Mouse (Mus musculus) layer of hippocampus, postnatal 36 days (tissue): Measurements from ENCODE around the gene Pi4ka. TPM values are rescaled to one million over a fixed set of nuclear protein-coding genes. Genes with fewer than 3 reads are reported as not detected.

Source experiments
- DNase-seq, 2 experiments: peaks; one replicate each; pipeline ENCODE4 v3.0.0; 2022
- total RNA-seq, 2 experiments: library from RNA; stranded (reverse); gene quantifications; 2 replicates each; pipeline ENCODE4 v1.2.3; 2021

Pi4ka gene
- 100 to 1,000 TPM; 270 to 271 TPM for total RNA-seq

DNA sequence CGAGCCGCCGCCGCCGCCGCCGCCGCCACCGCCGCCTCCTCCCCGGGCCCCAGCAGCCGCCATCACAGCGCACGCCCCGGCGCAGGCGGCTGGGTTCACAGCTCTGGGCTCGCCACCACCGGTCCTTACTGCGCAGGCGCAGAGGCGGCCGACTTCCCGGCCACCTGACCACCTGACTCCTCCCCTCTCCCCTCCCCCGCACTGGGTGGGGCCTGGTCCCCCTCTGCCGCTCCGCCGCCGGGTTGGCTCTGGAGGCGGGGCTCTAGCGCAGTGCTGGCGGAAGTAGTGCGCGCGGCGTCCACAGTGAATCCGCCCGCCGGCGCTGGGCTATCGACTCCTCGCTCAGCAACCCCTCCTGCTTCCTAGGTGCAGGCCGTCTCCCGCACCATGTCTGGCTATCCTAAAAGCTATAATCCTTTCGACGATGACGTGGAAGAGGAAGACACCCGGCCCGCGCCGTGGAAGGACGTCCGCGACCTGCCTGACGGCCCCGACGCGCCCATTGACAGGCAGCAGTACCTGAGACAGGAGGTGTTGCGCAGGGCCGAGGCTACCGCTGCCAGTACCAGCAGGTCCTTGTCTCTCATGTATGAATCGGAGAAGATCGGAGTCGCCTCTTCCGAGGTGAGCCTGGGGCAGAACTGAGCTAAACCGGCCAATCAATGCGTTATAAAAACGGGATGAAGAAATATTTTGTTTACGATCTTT, at the start of gene Pi4ka, which contains the start of gene Snap29:
Gene Pi4ka (minus strand): TSS at position 579 of the 708 bp plus-strand sequence.
Gene Snap29 (plus strand): TSS at position 251 of the 708 bp plus-strand sequence.
- DNase-seq, result peak; percentile 100

DNA sequence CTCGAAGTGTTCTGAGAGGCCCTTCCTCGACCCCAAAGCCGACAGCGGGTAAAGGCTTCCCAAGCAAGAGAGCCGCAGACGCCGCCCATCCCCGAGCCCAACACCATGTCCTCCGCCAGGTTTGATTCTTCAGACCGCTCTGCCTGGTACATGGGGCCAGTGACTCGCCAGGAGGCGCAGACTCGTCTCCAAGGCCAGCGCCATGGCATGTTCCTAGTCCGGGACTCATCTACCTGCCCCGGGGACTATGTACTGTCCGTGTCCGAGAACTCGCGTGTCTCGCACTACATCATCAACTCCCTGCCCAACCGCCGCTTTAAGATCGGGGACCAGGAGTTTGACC, 46.2 kb upstream of the Pi4ka start:
- peak in 1 of 2 experiments; percentile 46 for DNase-seq

DNA sequence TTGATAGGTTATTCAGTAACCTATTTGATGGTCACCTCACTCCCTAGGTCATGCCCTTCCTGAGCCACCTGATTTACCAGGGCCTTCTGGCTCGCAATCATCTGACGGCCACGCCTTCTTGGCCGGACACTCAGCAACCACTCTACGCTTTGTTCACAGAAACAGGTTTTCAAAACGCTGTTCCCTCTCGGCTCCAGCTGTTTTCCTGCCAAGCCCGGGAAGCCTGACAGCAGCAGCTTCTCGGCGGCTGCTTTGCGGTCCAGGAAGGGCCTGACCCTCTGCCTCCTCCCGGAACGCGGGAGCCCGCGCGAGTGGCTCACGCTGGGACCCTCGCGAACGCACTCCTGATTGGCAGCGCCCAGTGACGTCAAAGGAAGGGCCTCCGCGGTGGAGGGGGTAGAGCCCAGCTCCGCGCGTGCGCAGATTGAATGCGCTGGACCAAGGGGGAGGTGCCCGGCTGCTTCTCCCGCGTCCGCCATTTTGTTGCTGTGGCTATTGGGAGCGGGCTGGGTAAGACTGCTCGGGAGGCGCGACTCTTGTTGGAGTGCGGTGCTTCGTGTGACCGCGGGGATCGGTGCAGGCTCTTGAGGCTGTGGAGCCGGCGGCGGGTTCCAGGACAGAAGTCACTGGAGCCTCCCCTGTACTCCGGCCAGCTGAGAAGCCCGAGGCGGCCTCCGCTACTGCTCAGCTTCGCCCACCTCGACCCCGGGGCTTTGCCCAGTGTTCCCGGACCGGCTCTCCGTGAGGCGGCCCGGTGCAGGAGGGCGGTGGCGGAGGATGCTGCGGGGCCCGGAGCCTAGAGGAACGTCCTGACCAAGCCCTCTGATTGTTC, 45.6 kb upstream of the Pi4ka start, which contains the start of gene Crkl:
Gene Crkl (plus strand): TSS at position 447 of the 832 bp plus-strand sequence.
- DNase-seq, result peak; percentile 98 to 99

DNA sequence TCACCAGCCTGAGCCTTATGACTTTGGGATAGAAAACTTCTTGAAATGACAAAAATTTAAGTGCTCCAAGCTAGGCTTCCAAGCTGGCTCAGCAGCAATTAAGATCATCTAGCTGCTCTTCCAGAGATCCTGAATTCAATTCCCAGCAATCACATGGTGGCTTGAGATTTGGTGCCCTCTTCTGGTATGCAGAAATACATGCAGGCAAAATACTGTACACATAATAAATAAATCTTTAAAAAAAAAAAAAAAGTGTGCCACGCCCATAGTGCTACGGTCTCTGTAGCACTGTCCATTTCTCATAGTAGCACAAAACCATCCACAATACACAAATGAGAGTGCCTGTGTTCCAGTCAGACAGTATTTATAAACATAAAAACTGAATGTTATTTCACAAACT, 26.5 kb upstream of the Pi4ka start:
- no peak for DNase-seq

DNA sequence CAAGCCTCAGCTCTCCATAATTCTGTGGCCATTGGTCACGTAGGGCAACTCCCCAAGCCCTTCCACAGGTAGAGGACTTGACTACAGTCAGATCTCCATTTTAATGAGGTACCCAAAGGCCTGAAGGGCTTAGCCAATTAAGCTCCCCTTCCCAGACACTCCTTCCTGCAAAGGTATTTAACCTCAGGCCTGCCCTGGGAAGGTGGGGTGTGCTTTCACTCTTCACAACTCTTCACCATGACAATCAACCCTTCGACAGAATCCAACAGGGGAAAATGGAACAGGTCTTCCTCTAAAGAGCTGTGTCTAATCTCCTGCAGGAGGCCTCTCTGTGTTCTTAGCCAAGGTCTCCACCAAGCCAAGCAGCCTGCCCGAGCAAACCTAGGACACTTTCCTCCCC, 16.9 kb upstream of the Pi4ka start:
- no peak for DNase-seq

DNA sequence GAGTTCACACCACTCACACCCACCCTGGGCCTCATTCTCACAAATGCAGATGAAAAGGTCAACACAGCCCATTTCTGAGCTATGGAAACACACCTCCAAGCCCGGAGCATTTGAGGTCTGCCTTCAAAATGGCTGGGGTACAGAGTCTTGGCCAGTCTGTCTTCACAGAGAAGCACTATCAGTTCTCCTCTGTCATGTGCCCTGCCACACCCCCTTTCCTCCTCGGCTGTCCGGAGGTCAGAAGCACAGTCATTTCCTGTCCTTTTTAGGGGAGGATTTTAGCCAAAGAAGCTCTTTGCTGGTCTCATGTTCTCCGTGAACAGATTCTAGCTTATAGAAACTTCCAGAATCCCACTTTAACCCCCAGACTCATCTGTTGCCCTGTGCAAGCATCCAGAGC, 4.1 kb upstream of the Pi4ka start:
- DNase-seq, result no peak

DNA sequence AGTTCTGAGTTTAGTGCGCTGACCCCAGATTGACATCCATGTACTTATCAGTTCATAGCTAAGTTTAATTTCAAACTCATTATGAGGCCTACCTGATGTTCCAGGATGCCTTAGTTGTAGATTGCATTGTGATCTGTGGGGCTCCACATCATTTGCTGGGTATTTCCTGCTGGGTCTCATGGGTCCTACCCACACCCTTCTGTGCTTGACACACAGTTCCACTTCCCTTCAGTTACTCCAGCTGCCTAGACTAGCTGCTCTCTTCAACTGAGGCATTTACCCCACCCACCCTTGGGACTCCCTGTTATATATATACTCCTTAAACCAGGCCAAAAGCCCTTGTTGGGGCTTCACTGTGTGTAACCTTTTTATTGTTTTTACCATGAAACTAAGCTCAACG, 2.9 kb upstream of the Pi4ka start:
- no peak for DNase-seq

DNA sequence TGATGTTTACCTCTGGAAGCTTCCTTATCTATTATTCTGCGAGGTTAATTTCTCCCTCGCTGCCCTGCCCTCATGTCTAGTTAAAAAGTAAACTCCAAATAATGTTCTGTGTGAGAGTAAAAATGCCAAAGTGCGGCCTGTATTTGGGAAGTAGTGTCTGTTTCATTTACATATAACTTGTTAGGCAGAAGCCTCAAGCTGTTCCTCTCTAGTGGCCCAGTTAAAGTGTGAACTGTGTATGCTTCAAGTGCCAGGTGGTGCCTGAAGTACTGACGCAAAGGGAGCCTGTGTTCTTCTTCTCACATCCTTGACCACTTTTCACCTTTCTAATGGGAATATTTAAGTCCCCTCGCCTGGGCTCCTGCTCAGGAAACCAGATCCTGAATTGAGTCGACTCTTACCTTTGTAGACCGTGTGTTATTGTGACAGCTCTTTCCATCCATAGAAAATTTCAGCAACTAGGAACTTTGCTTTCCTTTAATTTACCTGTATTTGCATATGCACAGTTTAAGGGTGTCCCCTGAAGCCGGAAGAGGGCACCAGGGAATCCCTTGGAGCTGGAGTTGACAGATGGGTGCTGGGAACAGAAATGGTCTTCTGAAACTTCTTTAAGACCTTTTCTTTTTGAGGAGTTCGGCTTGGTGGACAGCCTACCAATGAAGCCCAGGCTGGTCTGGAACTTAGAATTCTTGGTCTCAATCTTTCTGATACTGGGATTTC, 558 bp upstream of the Pi4ka start:
- DNase-seq, result no peak

DNA sequence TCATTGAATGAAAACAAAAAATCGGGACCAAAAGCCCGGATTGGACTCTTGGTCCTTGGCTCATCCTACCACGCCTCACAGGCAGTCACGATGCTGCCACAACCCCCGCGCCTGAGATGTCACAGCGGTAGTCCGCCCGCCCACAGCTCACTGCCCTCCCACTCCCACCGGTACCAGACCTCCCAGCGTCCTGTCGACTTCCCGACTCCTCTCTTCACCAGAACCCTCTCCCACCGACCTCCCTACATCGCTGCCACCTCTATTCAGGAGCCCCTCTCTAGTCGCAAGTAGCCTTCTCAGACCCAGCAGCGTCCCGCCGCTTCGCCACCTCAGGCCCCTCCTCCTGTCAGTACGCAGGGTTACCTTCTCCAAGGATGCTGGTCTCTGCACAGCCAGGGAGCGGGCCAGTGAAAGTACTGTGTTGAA, 830 bp downstream of the Pi4ka start:
- DNase-seq, result peak; percentile 80 to 85

DNA sequence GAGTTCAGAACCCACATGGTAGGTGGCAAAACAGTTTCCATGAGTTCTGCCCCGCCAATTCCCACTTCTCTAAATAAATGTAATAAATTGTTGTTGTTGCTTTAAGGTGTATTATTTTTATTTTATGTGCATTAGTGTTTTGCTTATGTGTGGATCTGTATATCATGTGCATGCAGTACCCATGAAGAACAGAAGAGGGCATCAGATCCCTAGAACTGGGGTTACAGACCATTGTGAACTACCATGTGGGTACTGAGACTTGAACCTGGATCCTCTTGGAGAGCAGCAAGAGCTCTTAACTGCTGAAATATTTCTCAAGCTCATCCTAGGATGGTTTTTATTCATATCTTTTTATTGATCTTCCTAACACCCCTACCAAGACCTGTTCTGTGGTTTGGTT, 3.3 kb downstream of the Pi4ka start:
- DNase-seq, result no peak

DNA sequence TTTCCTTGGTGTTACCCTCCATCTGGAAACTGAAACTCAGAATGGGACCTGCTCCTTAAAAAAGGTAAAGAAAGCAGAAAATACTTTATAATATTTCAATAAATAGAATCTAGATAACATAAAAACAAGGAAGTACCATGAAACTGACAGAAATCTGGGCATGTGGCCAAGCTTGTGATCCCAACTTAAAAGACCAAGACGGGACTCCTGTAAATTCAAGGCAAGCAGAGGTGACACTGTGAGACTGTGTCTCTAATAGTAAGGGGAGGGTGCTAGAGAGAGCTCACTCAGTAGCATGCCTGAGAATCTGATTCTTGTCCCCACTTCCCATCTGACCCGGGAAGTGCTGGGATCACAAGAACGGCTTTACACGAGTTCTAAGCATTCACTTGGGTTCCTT, 13.3 kb downstream of the Pi4ka start:
- DNase-seq, result no peak

DNA sequence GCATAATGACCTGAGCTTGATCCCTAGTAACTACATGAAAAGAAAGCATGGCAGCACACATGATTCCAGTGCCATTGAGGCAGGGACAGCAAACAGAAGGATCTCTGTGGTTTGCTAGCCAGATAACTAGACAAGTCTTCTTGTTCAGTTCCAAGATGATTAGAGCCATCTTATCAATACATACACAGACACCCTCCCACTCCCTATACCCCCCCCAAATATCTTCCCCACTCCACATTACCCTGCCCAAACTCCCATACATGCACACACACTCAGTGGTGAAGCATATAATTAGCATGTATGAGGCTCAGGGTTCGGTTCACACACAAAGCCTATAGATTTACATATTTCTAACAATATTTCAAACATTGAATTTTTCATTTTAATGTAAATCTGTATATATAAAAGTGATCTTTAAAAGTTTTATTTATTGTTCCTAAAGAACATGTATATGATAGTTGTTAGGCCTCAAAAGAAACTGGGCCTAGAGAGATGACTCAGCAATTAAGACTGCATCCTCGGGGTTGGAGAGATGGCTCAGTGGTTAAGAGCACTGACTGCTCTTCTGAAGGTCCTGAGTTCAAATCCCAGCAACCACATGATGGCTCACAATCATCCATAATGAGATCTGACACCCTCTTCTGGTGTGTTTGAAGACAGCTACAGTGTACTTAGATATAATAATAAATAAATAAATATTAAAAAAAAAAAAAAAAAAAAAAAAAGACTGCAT, 22.4 kb downstream of the Pi4ka start:
- no peak for DNase-seq

DNA sequence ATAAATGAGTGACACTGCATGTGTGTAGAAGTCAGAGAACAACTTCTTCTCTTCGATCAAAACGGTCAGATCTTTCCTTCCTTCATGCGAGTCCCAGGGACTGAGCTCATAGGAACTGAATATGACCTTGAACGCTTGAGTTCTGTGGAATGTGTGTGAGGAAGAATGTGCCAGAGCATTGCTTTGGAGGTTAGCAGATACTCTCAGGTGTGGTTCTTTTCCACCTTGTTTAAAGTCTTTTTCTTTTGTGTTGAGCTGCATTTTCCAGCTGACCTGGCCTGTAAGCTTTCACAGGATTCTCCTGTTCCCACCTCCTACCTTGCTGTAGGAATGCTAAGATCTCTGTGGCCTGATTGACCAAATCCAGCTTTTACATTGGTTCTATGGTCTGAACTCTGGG, 23.8 kb downstream of the Pi4ka start:
- no peak for DNase-seq

DNA sequence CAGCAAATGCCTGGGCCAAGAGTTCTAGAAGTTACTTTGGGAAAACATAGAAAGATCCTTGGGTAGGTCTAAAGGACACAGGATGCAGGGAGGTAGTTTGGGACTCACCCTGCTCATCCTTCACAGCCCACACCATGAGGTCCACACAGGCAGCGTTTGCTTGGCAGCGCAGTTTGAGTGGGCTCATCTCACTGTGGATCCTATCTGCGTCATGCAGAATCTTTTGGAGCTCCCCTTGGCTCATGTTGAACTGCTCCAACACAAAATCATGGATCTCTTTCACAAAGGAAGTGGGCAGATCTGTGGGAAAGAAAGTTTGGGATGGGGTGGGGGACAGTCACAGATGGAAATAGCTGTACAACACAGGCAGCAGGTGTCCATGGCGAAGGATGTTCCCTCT, 47.3 kb downstream of the Pi4ka start:
- DNase-seq, result no peak

DNA sequence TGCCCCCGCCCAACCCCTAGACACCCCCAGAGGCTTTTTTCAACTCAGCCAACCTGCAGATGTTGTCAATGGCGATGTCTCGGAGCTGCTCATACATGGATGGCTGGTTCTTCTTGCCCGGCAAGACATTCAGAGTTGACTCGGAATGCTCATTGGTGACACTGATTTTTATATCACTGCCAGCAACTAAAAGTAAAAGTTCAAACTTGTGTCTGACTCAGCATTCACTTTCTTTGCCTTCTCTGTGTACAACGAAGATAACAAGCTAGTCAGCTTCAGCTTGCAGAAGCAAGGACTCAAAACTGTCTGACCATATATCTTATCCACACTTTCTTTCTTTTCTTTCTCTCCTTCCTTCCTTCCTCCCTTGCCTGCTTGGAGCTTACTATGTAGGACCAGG, 50.1 kb downstream of the Pi4ka start:
- DNase-seq, result no peak

DNA sequence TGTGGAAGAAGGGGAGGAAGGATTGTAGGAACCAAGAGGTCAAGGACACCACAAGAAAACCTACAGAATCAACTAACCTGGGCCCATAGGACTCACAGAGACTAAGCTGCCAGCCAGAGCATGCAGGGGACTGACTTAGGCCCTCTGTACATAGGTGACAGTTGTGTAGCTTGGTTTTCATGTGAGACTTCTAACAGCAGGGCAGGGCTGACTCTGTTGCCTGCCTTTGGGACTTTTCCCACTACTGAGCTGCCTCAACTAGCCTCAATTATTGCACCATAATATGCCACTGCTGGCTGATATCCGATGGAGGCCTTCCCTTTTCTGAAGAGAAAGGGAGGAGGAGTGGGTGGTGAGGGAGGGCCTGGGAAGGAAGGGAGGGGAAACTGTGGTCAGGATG, 59.3 kb downstream of the Pi4ka start:
- no peak for DNase-seq

DNA sequence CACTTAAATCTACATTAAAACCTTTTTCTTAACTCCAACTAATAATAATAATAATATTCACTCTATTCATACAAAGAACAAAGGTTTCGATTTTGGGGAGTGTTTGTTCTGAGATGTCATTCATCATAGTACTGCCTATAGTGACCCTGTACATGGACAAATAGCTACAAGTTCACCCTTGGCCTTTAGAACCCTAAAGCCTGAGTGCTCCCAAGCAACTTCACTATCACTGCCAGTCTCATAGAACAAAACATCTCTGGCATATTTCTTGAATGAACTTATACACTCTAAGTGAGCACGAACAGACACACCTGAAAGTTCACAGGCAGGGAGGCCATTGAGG, 60.3 kb downstream of the Pi4ka start:
- no peak for DNase-seq

DNA sequence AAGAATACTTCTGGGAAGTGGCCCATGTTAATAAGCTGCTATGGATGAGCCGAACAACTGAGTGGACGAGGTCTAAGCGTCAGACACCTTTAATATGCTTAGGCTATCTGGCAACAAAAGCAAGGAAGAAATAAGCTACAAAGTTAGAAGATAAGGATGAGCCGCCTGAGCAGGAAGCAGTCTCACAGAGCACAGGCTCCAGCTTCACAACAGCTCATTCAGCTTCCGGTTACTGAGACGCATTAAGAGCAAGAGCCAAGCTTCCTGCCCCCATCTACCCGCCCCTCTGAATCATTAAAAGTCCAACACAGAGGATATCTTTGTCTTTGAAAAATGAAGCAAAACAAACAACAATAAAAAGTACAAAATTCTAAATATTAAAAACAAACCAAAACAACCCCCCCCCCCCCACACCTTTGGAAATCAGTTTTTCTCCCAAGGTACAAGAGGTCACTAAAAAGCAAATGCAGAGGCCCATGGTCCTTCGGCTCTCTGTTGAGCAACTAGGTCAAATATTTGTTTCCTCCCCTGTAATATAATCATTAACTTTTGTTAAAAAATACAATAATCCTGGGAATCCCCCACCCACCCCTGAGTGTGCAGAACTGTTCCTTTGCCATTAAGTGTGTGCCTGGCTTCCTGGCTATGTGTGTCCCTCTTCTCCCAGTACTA, 60.8 kb downstream of the Pi4ka start:
- no peak for DNase-seq

DNA sequence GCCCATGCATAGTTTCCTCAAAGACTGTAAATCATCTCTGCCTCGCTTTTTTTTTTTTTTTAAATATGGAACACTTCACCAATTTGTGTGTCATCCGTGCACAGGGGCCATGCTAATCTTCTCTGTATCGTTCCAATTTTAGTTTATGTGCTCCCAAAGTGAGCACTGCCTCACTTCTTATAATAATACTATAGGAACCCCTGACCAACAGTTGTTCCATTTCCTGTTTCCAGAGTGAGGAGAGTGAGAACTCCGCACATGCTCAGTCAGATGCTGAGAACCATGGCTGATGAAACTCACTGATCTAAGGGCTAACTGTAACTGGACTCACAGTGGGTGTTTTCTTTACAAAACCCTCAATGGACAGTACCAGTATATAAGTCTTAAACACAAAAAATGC, 64.3 kb downstream of the Pi4ka start:
- no peak for DNase-seq

DNA sequence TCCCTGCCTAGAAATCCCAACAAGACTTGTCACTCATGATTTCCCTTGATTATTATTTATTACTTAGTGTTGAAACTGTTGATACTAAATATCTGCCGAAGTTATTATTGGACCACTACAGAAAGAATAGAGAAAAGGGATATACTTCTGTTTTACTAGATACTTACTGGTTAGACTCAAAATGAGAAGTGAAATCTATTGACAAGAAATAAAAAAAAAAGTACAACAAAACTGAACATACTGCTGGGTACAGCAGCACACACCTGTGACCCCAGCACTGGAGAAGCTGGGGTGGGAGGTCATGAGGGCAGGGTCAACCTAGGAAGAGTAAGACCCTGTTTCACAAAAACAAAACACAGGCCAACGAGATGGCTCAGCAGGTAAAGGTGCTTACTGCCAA, 65.4 kb downstream of the Pi4ka start:
- DNase-seq, result no peak

DNA sequence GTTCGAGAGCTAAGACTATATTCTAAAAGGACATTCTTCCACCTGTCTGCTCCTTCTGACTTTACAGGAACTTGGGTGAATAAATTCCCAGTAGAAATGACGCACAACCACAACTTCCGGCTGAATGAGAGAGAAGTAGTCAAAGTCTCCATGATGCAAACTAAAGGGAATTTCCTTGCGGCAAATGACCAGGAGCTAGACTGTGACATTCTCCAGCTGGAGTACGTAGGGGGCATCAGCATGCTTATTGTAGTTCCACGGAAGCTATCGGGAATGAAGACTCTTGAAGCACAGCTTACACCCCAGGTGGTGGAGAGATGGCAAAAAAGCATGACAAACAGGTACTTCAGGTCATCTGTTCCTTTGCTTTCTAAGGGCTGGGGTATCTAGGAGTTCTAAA, 66.4 kb downstream of the Pi4ka start:
- DNase-seq, result no peak

DNA sequence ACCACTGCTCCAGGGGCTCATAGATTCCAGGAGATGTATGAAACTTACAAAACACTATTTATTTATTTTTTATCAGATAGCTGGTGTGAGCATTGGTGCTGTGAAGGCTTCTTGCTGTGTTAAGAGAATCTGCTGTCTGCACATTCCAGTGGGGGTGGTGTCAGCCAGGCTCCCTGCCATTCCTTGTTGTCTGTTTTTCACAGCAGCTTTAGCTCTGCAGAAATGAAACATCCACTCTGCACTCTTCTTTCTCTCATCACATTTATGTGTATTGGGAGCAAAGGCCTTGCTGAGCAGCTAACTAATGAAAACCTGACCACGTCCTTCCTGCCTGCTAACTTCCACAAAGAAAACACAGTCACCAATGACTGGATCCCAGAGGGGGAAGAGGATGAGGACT, 70.0 kb downstream of the Pi4ka start:
- DNase-seq, result no peak
